Mouse (Mus musculus) olfactory bulb, adult 2 months (tissue): Measurements from ENCODE around the gene Timd2.

Experiments
- CTCF ChIP-seq: fragments of 200-500 bp; IDR thresholded peaks from 2 replicates; pipeline ENCODE4 v1.5.1; 2012; ENCODE audit warnings: low read depth, mild to moderate bottlenecking, low read length, moderate library complexity; ENCODE audit not compliant: insufficient read depth
- POLR2A ChIP-seq: fragments of 200-500 bp; IDR thresholded peaks from 2 replicates; pipeline ENCODE4 v1.6.1; 2012; ENCODE audit warnings: mild to moderate bottlenecking, low read depth, low read length, moderate library complexity; ENCODE audit not compliant: insufficient read depth

GRCm38 (mm10) chr11:46644824-46645223, 62.0 kb downstream of the Timd2 start:
- TF ChIP-seq CTCF (no peak), POLR2A (no peak)
